Mouse (Mus musculus): Measurements from ENCODE around the gene Olfr536. TPM values are rescaled to one million over a fixed set of nuclear protein-coding genes. Genes with fewer than 3 reads are reported as not detected.
"Not testable (repeated sequence)": the region's sequence is repeated elsewhere in the genome, so short reads cannot be mapped to it uniquely, and the experiment has no call there.

Olfr536 gene
- total RNA-seq (2021): not detected
- long read RNA-seq: 0 reads

DNA sequence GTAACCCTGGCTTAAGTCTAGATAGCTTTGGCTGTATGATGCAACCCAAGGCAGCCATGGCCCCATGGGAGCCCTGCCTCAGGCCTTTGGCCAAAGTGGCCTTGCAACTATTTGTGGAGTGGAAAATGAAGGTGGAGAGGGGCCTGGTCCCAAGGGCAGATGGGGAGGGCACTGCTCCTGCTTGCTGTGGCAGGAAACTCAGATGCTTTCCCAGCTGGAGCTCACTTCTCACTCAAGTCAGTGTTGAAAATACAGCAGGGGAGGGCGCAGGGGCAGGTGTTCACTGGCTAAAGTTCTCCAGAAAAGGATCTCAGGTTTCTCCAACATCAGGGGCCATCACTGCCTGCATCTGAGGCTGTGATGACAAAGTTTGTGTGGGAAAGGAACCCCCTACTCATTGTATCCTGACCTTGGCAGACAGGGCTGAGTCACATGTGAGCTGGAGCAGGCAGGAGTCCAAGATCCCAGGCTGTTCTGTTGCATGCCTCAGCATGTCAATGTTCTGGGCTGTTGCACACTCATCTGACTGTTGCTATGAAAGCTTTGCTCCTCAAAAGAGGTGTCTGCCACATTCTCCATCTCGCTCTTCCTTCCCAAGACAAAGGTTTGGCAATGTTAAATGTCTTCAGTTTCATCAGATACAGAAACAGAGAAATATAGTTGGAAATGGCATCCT lies at the start of gene Olfr536:
Gene Olfr536, minus strand, starts transcription at position 51 of the 676 bp plus-strand sequence.
- DNase-seq (ENCODE audit: low spot score in 2 of 2): peak; percentile 34 to 75

DNA sequence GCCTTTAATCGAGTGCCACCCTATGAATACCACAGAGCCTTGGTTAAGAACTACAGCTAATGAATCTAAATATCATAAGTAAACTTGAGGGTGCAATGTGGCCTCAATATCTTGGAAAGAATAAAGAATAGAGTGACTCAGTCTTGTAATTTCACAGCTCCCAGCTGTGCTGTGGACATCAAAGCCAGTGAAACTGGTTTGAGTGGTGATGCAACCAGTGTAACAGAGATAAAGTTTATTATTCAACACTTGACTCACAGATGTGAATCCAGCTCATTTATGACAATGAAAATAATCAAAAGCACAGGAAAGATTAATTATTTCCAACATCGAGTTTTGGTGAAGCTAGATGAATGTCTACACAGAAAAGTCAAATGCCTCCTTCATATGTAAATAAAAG lies 32.5 kb upstream of the Olfr536 start:
- no peak for DNase-seq (ENCODE audit: low spot score in 2 of 2)

DNA sequence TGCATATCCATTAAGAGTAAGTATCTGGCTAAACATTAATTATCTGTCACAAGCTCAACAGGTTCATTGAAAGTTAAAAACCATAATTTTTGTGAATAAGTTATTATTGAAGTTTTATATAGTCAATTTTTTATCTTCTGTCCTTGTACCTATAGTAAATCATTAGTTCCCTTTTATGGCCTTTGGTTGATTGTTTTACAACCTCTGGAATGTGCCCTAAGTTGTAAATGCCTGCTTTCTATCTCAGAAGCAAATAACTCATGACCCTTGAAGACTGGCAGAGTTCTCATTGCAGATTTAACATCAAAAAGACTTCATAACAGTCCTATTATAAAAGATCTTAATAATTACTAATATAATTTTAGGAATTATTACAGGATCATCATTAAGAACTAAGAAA lies 12.5 kb downstream of the Olfr536 start:
- no peak for DNase-seq (ENCODE audit: low spot score in 2 of 2)

DNA sequence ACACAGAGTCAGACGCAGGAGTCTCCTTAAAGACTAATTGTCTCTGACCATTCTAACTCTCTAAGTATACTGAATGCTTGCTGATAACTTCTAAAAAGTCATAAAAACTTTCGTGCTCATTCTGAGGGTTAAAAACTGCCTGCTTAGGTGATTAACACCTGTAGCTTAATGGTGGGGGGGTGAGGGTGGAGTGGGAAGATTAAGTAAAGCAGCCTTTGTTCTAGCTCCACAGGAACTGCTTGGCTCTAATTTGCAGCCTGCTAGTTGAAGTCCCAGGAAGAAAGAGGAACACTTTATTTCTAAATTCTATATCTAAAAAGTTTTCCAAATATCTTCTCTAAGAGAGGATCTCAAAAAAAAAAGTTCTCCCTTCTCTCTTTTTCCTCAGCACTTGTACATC lies 13.0 kb downstream of the Olfr536 start:
- no peak for DNase-seq (ENCODE audit: low spot score in 2 of 2)

DNA sequence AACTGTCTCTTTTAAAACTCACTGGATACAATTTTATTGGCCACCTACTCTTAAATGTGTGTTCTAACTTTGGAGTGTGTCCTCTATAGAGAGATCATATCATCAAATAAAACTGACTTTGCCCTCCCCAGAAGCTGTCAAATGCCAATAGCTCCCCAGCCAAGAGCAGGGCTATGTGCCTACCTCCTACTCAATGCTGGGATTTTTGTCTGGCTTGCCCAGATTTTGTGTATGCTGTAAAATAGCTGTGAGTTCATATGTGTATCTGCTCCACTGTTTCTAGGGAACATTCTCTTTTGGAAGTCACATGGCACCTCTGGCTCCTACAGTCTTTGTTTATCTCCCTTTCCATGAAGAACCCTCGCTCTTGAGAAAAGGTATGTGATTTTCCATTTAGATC lies 18.2 kb downstream of the Olfr536 start:
- DNase-seq (ENCODE audit: low spot score in 2 of 2): peak; percentile 8 to 43

DNA sequence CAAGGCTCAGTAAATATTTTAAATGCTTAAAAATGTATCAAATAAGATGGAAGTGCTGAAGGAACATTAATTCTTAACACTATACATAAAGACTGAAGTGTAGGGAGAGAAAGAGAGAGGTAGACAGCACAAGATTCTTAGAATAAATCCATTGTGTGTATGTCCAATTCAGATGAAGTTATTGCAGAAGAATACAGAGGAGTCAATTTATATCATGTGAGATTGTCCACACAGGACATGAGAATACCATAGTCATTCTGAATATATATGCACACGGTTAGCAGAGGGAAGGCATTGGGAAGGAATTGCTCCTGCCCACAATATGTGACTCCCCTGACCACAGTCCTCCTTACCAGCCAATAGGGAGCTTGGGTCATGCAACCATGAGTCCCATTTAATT lies 23.3 kb downstream of the Olfr536 start, which contains the start of gene Olfr535:
Gene Olfr535, plus strand, starts transcription at position 301 of the 400 bp plus-strand sequence.
- DNase-seq (ENCODE audit: low spot score in 2 of 2): no peak

DNA sequence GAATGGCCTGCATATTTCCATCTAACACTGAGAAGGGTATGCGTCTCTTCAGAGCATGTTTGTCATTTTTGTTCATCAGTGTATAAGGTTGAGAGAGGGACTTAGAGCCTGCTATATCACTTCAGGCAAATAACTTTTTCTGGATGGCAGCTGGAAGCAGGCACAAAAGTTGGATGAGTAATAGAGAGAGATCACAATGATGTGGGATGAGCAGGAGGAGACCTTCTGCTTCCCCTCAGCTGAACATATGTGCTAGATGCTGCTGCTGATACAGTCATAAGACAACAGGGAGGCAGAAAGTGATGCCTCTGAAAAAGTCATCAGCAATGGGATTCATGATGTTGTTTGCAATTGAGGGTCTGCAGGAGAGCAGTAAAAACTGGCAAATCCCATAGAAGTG lies 28.5 kb downstream of the Olfr536 start:
- peak; percentile 82 to 91 for DNase-seq (ENCODE audit: low spot score in 2 of 2)

DNA sequence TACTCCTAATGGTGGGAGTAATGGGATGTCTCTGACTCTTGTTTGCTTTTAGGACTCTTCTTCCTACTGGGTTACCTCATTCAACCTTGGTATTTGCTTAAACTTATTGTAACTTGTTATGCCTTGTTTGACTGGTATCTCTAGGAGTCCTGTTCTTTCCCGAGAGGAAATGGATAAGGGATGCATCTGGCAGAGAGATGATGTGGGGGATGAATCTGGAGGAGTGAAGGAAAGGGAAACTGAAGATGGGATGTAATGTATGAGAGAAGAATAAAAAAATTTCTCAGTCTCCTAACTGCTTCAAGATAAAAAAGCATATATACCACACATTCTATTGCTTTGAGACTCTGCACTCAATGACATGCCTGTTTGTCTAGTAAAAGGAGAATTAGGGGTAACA lies 29.3 kb downstream of the Olfr536 start:
- DNase-seq (ENCODE audit: low spot score in 2 of 2): no peak

DNA sequence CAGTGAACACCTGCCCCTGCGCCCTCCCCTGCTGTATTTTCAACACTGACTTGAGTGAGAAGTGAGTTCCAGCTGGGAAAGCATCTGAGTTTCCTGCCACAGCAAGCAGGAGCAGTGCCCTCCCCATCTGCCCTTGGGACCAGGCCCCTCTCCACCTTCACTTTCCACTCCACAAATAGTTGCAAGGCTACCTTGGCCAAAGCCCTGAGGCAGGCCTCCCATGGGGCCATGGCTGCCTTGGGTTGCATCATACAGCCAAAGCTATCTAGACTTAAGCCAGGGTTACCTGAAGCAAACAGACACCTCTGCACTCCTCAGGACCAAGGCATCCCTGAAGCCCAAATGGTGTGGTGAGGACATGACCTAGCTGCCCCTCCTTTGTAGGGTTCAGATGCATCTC lies 44.1 kb downstream of the Olfr536 start, which contains the start of gene Olfr533:
Gene Olfr533, plus strand, starts transcription at position 301 of the 400 bp plus-strand sequence.
- DNase-seq (ENCODE audit: low spot score in 2 of 2): not testable (repeated sequence)

Other genes with a start within 250 kb of the Olfr536 start
- gene Olfr525, start 186.5 kb downstream of the Olfr536 start, total RNA-seq (2021): not detected
- not detected for gene Olfr527, start 173.4 kb downstream of the Olfr536 start, total RNA-seq (2021)
- not detected for gene Olfr60, start 145.7 kb downstream of the Olfr536 start, total RNA-seq (2021)
- not detected for gene Olfr530, start 131.1 kb downstream of the Olfr536 start, total RNA-seq (2021)
- not detected for gene Olfr531, start 104.5 kb downstream of the Olfr536 start, total RNA-seq (2021)
- not detected for gene Olfr532, start 85.8 kb downstream of the Olfr536 start, total RNA-seq (2021)
- gene Olfr533, start 44.0 kb downstream of the Olfr536 start, total RNA-seq (2021): not detected
- under 1 TPM; 0.22 to 0.33 TPM for gene Olfr535, start 23.2 kb downstream of the Olfr536 start, total RNA-seq (2021)
- under 1 TPM in 1 of 2 experiments, not detected in 1; 0.25 TPM for gene Olfr538, start 60.5 kb upstream of the Olfr536 start, total RNA-seq (2021)
- gene Olfr46, start 93.9 kb upstream of the Olfr536 start, total RNA-seq (2021): under 1 TPM; 0.25 to 0.37 TPM
- gene Olfr61, start 121.6 kb upstream of the Olfr536 start, total RNA-seq (2021): not detected
- under 1 TPM in 1 of 2 experiments, not detected in 1; 0.25 TPM for gene Olfr53, start 139.1 kb upstream of the Olfr536 start, total RNA-seq (2021)
- gene Olfr539, start 152.5 kb upstream of the Olfr536 start, total RNA-seq (2021): under 1 TPM; 0.13 to 0.15 TPM
- under 1 TPM in 1 of 2 experiments, not detected in 1; 0.10 TPM for gene Olfr45, start 174.6 kb upstream of the Olfr536 start, total RNA-seq (2021)
- not detected for gene Olfr541, start 189.9 kb upstream of the Olfr536 start, total RNA-seq (2021)